Mouse (Mus musculus) left cerebral cortex, adult 11 months (tissue): ENCODE measurements around the gene Defb30.

Experiments used
- DNase-seq: peaks from one replicate; pipeline ENCODE4 v3.0.0; 2022; ENCODE audit warnings: low spot score

The Defb30 gene

GRCm38 (mm10) chr14:63049910-63050370, at the start of gene Defb30:
Gene Defb30, minus strand, starts transcription at chr14:63049960.
- no peak for DNase-seq

DNA sequence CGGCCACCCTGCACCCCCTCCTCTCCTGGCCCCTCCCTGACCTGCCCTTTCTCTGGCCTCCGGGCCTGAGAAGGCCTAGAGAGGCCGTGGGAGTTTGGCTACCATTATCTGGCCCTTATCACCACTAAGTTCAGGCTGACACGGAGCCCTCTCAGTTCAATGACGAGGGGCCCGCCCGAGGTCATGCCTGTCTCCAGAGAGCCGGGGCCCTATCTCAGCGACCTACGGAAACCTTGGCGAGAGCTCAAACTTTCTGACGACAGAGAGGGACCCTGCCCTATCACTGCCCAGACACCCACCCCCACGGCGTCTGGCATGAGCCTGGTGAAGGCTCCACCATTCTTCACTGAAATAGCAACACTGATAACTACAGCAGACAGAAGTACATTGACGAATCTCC, 17.9 kb upstream of the Defb30 start:
- DNase-seq = no peak

GRCm38 (mm10) chr14:63066630-63067310, 17.0 kb upstream of the Defb30 start:
- peak; percentile 39 for DNase-seq

DNA sequence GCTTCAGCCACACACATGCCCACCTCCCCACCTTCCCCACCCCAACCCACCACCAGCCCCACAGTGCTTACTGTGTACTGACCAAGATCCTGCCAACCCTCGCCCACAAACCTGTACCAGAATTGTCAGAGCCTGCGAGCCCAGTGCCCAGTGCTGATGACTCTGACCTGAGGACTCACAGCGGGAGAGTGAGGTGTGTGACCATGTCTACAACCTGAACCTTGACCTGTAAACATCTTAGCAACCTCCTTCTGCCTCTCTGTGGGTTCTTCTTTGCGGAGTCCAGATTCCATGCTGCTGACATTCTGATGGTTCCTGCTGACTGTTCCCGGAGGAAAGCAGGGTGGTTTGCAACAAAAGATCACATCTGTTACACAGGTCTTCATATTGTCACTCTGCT, 15.6 kb upstream of the Defb30 start:
- no peak for DNase-seq

DNA sequence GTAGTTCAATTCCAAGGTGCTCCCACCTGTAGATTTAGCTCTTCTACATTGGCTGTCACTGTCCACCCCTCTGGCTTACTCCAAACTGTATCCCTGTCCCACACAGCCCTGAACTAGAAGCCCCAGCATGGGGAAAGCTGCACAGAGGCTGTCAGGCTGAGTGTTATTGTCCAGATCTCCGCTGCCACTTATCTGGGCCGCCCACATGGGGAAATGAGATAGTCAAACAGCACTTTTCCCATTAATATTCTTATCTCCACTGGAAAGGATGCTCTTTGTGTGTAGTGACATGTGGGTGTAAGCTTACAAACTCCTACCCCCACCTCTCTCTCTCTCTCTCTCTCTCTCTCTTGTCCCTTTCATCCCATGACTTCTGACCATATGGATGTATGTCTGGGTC, 12.4 kb upstream of the Defb30 start:
- no peak for DNase-seq

GRCm38 (mm10) chr14:63060361-63060760, 10.6 kb upstream of the Defb30 start:
- DNase-seq = no peak

GRCm38 (mm10) chr14:63054729-63055128, 5.0 kb upstream of the Defb30 start:
- peak; percentile 53 for DNase-seq

DNA sequence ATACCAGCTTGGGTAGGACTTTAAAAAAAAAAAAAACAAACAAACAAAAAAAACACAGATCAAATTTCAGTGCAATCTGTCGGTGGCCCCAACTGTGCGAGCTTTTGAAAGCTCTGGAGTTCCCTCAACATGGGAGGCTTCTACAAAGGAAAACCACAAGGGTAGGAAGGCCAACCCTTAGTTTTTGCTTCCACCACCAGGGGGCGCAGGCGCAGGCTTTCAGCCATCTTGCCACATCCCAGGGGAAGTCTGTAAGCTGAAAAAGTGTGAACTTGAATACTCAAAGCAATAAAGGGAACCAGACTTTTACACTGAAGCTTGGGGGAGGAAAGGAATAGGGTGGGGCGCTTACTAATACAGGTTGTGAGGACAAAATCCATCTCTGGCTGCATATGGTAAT, 1.0 kb upstream of the Defb30 start:
- DNase-seq = peak; percentile 6

DNA sequence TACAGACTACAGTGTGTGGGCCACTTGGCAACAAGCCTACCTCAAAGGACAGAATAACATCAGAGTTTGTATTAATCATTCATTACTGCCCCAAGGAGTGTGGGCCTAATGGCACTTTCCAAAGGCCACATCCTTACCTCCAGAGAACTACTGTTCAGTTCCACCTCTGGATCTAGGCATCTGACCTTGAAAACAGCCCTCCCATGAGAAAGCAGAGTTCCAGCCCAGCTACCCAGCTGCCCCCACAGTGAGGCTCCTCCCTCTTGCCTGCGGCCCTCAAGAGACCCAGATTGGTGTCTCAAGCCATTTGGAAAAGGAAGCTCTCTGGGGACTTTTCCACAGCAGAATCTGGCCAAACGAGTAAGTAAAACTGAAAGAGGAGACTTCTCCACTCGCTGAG, 3.1 kb downstream of the Defb30 start, which contains the start of gene Defb42:
Gene Defb42, plus strand, starts transcription at position 301 of the 400 bp plus-strand sequence.
- no peak for DNase-seq

GRCm38 (mm10) chr14:63020524-63021156, 29.1 kb downstream of the Defb30 start:
- DNase-seq = peak; percentile 30

- DNase-seq = no peak
Measured at GRCm38 (mm10) chr14:63014667-63015066, 35.1 kb downstream of the Defb30 start.

GRCm38 (mm10) chr14:63013082-63013481, 36.7 kb downstream of the Defb30 start:
- DNase-seq = no peak

GRCm38 (mm10) chr14:63011471-63011870, 38.3 kb downstream of the Defb30 start, which contains the start of gene Defb43:
Gene Defb43, plus strand, starts transcription at chr14:63011771.
- DNase-seq = no peak

DNA sequence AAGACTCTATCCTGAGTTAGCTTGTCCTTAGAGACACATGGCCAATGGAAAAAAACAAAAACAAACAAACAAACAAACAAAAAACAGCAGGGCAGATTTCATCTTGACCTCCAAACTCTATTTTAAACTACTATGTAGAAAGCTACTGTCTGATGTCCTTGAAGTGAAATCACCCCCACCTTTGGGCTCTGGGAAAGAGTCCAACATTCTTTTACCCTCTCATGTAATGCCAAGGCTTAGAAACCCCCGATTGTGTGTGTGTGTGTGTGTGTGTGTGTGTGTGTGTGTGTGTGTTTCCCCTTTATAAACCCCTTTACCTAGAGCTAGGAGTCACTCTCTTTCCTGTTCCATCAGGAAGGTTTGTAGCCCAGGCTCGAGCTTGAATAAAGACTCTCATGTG, 47.2 kb downstream of the Defb30 start:
- DNase-seq = no peak

DNA sequence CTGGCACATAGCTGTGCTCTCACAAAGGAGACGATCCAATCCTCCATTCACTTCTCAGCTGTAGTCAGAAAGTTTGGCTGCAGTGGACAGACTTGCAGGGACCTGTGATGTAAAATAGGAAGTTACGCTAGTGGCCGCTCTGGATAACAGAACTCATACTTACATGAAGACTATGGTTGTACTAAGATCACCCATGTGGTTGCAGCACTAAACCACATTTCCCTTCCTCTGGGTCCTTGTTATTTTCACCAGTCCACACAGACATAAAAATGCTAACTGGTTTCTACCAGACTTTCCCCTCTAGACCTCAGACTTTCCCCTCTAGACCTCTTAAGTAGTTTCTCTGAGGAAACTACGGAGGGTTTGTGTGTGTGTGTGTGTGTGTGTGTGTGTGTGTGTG, 50.8 kb downstream of the Defb30 start:
- no peak for DNase-seq

- no peak for DNase-seq
Measured at GRCm38 (mm10) chr14:62997777-62998176, 52.0 kb downstream of the Defb30 start, which contains the start of gene Defb47. Gene Defb47, plus strand, starts transcription at chr14:62998077.

DNA sequence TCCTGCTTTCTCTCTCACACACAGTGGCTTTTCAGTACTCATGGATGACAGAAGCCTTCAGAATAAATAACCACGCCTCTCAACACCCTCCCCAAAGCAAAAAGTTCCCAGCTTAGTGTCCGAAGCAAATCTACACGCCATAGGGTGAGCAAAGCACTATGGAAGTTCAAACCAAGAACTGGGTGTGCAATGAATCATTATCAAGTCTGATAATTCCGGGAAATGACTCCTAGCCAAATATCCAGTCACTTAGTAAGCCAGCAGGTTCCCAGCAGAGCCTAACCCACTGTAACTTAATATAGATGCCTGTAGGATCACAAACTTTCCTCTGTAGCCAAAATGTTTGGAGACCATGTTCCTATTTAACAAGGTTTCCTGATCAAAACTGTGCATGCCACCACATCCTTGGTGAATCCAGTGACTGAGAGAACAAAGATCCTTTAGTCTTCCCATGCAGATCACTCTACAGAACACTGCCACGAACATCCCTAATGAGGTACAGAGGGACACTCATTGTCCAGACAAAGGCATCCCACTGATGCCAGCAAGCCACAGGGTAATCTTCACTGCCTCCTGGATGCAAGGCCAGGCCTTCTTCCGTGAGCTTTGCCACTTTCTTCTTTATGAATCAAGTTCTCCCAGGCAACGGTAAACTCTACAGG, 57.8 kb downstream of the Defb30 start:
- DNase-seq = no peak

- no peak for DNase-seq
Measured at GRCm38 (mm10) chr14:62991271-62991670, 58.5 kb downstream of the Defb30 start.

DNA sequence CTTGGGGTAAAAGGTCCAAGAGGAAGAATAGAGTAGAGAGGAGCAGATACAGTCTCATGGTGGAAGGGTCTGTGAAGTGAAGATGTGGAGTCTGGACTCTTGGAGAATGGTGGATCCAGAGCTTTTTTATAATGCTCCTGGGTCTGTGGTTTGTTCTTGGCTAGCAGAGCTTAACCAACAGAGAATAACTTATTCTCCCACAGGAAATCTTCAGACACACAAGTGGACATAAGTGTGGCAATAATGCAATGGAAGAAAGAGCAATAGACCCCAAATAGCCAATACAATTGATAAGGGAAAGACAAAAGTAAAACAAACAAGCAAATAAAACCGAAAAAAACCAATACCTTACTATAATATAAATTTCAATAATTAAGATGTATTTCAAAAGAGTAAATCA, 65.3 kb downstream of the Defb30 start, which contains the start of gene Defb48:
Gene Defb48, minus strand, starts transcription at position 101 of the 400 bp plus-strand sequence.
- DNase-seq = no peak
